Mouse (Mus musculus) CH12.LX (cell line): ENCODE results near the gene Zfp1. TPM values are rescaled to one million over a fixed set of nuclear protein-coding genes. Genes with fewer than 3 reads are reported as not detected.

Experiments used
- DNase-seq: peaks from one replicate; pipeline ENCODE4 v3.0.0-alpha.2; 2013; ENCODE audit errors: extremely low read depth
- H3K27ac ChIP-seq: 2 replicates; pipeline ENCODE4 v1.5.1; 2012; ENCODE audit warnings: low read depth, mild to moderate bottlenecking, control low read depth, moderate library complexity; ENCODE audit not compliant: insufficient read depth
- H3K27me3 ChIP-seq: replicated peaks from 2 replicates; pipeline ENCODE3; 2012; ENCODE audit warnings: inconsistent platforms
- H3K36me3 ChIP-seq, 2 experiments: replicated peaks in 1 of 2; 2 replicates each; pipeline versions ENCODE3 to v1.6.1; 2012; ENCODE audit warnings: inconsistent platforms in 1 of 2, low read length in 1 of 2, mild to moderate bottlenecking in 1 of 2, mixed read lengths in 1 of 2, moderate library complexity in 1 of 2; ENCODE audit not compliant: control insufficient read depth in 1 of 2, insufficient read depth in 1 of 2
- H3K4me1 ChIP-seq, 2 experiments: 2 replicates each; pipeline ENCODE4 v1.6.1; 2012; ENCODE audit warnings: inconsistent platforms in 1 of 2, moderate library complexity in 1 of 2; ENCODE audit not compliant: insufficient read depth in 2 of 2, control insufficient read depth in 1 of 2
- H3K4me2 ChIP-seq: 2 replicates; pipeline ENCODE4 v1.6.1; 2012; ENCODE audit warnings: low read depth, mild to moderate bottlenecking, control low read depth; ENCODE audit not compliant: poor library complexity, insufficient read depth, severe bottlenecking
- H3K4me3 ChIP-seq, 3 experiments: fragments of 150-350 bp in 1 of 3; sonication (generic) in 1 of 3; replicated peaks in 1 of 3; 2 replicates each; pipeline versions ENCODE3 to v1.5.1; 2011 to 2012; ENCODE audit warnings: low read depth in 2 of 3, low read length in 2 of 3, mild to moderate bottlenecking in 2 of 3, moderate library complexity in 2 of 3, control low read depth in 1 of 3, improper control_type of control experiment in 1 of 3, inconsistent platforms in 1 of 3, mixed read lengths in 1 of 3; ENCODE audit not compliant: poor library complexity in 1 of 3
- H3K79me2 ChIP-seq: replicated peaks from 2 replicates; pipeline ENCODE4 v1.6.1; 2012; ENCODE audit warnings: mild to moderate bottlenecking, moderate library complexity; ENCODE audit not compliant: control insufficient read depth, poor library complexity, insufficient read depth, severe bottlenecking; ENCODE audit errors: extremely low read depth
- H3K9ac ChIP-seq: 2 replicates; pipeline ENCODE4 v1.6.1; 2012; ENCODE audit warnings: low read depth, mild to moderate bottlenecking, control low read depth, moderate library complexity; ENCODE audit not compliant: insufficient read depth
- H3K9me3 ChIP-seq: replicated peaks from 2 replicates; pipeline ENCODE3; 2012; ENCODE audit warnings: low read length, inconsistent platforms, mixed read lengths
- BHLHE40 ChIP-seq: IDR thresholded peaks from 2 replicates; pipeline ENCODE4 v1.6.1; 2011; ENCODE audit warnings: mild to moderate bottlenecking, low read depth, low read length, improper control_type of control experiment
- CHD1 ChIP-seq: IDR thresholded peaks from 2 replicates; pipeline ENCODE4 v1.6.1; 2012; ENCODE audit warnings: low read depth, low read length, improper control_type of control experiment, inconsistent platforms
- CTCF ChIP-seq, 2 experiments: IDR thresholded peaks in 1 of 2; conservative IDR thresholded peaks in 1 of 2; 2 replicates each; pipeline ENCODE4 v1.5.1; 2011 to 2012; ENCODE audit warnings: low read depth in 2 of 2, low read length in 2 of 2, improper control_type of control experiment in 1 of 2, inconsistent platforms in 1 of 2, mild to moderate bottlenecking in 1 of 2, moderate library complexity in 1 of 2
- E2F4 ChIP-seq: IDR thresholded peaks from 2 replicates; pipeline ENCODE4 v1.6.1; 2011; ENCODE audit warnings: low read depth, low read length, improper control_type of control experiment; ENCODE audit not compliant: insufficient replicate concordance
- ELF1 ChIP-seq: IDR thresholded peaks from 2 replicates; pipeline ENCODE4 v1.6.1; 2014; ENCODE audit warnings: low read depth, mild to moderate bottlenecking, inconsistent platforms, low read length, improper control_type of control experiment
- IRF4 ChIP-seq: IDR thresholded peaks from 2 replicates; pipeline ENCODE4 v1.6.1; 2014; ENCODE audit warnings: low read depth, mild to moderate bottlenecking, inconsistent platforms, low read length, improper control_type of control experiment
- JUN ChIP-seq: IDR thresholded peaks from 2 replicates; pipeline ENCODE4 v1.6.1; 2011; ENCODE audit warnings: low read depth, mild to moderate bottlenecking, low read length, improper control_type of control experiment, moderate library complexity; ENCODE audit not compliant: insufficient read depth
- MAX ChIP-seq: IDR thresholded peaks from 2 replicates; pipeline ENCODE4 v1.6.1; 2011; ENCODE audit warnings: low read length, improper control_type of control experiment
- MAZ ChIP-seq: IDR thresholded peaks from 2 replicates; pipeline ENCODE4 v1.6.1; 2012; ENCODE audit warnings: low read depth, mild to moderate bottlenecking, inconsistent platforms, low read length, improper control_type of control experiment, moderate library complexity
- MEF2A ChIP-seq: IDR thresholded peaks from 2 replicates; pipeline ENCODE4 v1.6.1; 2014; ENCODE audit warnings: low read depth, mild to moderate bottlenecking, inconsistent platforms, low read length, improper control_type of control experiment, borderline replicate concordance
- MXI1 ChIP-seq: IDR thresholded peaks from 2 replicates; pipeline ENCODE4 v1.6.1; 2011; ENCODE audit warnings: mild to moderate bottlenecking, low read depth, low read length, improper control_type of control experiment
- MYC ChIP-seq: IDR thresholded peaks from 2 replicates; pipeline ENCODE4 v1.6.1; 2011; ENCODE audit warnings: low read depth, mild to moderate bottlenecking, improper control_type of control experiment, low read length
- NELFE ChIP-seq: IDR thresholded peaks from 2 replicates; pipeline ENCODE4 v1.6.1; 2011; ENCODE audit warnings: low read depth, low read length, improper control_type of control experiment
- NRF1 ChIP-seq: IDR thresholded peaks from 2 replicates; pipeline ENCODE4 v1.6.1; 2014; ENCODE audit warnings: low read depth, mild to moderate bottlenecking, inconsistent platforms, low read length, improper control_type of control experiment, moderate library complexity
- POLR2AphosphoS2 ChIP-seq: IDR thresholded peaks from 2 replicates; pipeline ENCODE4 v1.6.1; 2011; ENCODE audit warnings: low read depth, low read length, improper control_type of control experiment
- RCOR1 ChIP-seq: conservative IDR thresholded peaks from 2 replicates; pipeline ENCODE4 v1.6.1; 2012; ENCODE audit warnings: low read depth, mild to moderate bottlenecking, inconsistent platforms, low read length, improper control_type of control experiment
- SIN3A ChIP-seq: IDR thresholded peaks from 2 replicates; pipeline ENCODE4 v1.6.1; 2012; ENCODE audit warnings: low read length, improper control_type of control experiment, inconsistent platforms
- SMC3 ChIP-seq: IDR thresholded peaks from 2 replicates; pipeline ENCODE4 v1.6.1; 2011; ENCODE audit warnings: low read depth, low read length, improper control_type of control experiment
- TCF12 ChIP-seq: IDR thresholded peaks from 2 replicates; pipeline ENCODE4 v1.6.1; 2014; ENCODE audit warnings: low read depth, mild to moderate bottlenecking, inconsistent platforms, low read length, improper control_type of control experiment
- UBTF ChIP-seq: IDR thresholded peaks from 2 replicates; pipeline ENCODE4 v1.6.1; 2012; ENCODE audit warnings: low read depth, mild to moderate bottlenecking, inconsistent platforms, low read length, improper control_type of control experiment, moderate library complexity
- USF1 ChIP-seq: IDR thresholded peaks from 2 replicates; pipeline ENCODE4 v1.6.1; 2014; ENCODE audit warnings: low read depth, mild to moderate bottlenecking, inconsistent platforms, low read length, improper control_type of control experiment
- ZNF384 ChIP-seq: IDR thresholded peaks from 2 replicates; pipeline ENCODE4 v1.6.1; 2012; ENCODE audit warnings: low read depth, low read length, improper control_type of control experiment, inconsistent platforms
- dilution Hi-C: fragments of 300-500 bp; cut with MboI; formaldehyde crosslinking; loops from 2 replicates; pipeline ENCODE4 v1.14.3; 2020; ENCODE audit warnings: low sequenced_read_pairs; ENCODE audit not compliant: extremely low pct_unique_long_range_greater_than_20kb, extremely low pct_ligation_motif_present
- in situ Hi-C: fragments of 300-500 bp; cut with MboI; formaldehyde crosslinking; loops from 3 replicates; pipeline ENCODE4 v1.14.3; 2019; ENCODE audit warnings: low sequenced_read_pairs, low pct_ligation_motif_present, low pct_unique_long_range_greater_than_20kb, mixed read lengths
- polyA plus RNA-seq: library from polyadenylated mRNA; unstranded; fragments of >175 nt; gene quantifications from 2 replicates; pipeline ENCODE4 v1.2.1, GENCODE M21; 2012; ENCODE audit warnings: low read depth; ENCODE audit not compliant: insufficient read length
- total RNA-seq, 2 experiments: library from RNA; depleted of rRNA; stranded (reverse); fragments of 300-350 nt in 1 of 2; fragments of >200 nt in 1 of 2; gene quantifications; 2 replicates each; pipeline ENCODE4 v1.2.3; 2012 to 2014

Gene Zfp1
- total and polyA plus RNA-seq, 3 experiments: 9.2 to 16.7 (median 14.5) TPM

- TF ChIP-seq SIN3A (no peak), NRF1 (no peak), ZNF384 (no peak), IRF4 (no peak), UBTF (no peak), JUN (no peak), SMC3 (no peak), CHD1 (no peak), RCOR1 (no peak), E2F4 (no peak), MXI1 (no peak)
- in situ Hi-C loops (loop anchor here (10.0 kb wide), 1 partner anchor 135 kb away; no protein-coding TSS in a partner anchor), dilution Hi-C loops (no loop called here)
- H3K36me3 ChIP-seq: no peaks in the 10 kb centered on the region
- no peak overlapping the region for H3K27ac ChIP-seq
- H3K9me3 ChIP-seq: no peaks in the 10 kb centered on the region
- no peaks in the 10 kb centered on the region for H3K4me1 ChIP-seq
- no peak for DNase-seq
- peaks cover 17% of the 10 kb centered on the region for H3K27me3 ChIP-seq
- no peak overlapping the region for H3K4me3 ChIP-seq
- H3K79me2 ChIP-seq: no peaks in the 10 kb centered on the region
- no peak overlapping the region for H3K4me2 ChIP-seq
- H3K9ac ChIP-seq: no peak overlapping the region
Observed at GRCm38 (mm10) chr8:111700201-111700600, 57.0 kb downstream of the Zfp1 start.

GRCm38 (mm10) chr8:111700740-111701139, 57.5 kb downstream of the Zfp1 start:
- dilution Hi-C loops: no loop called here
- in situ Hi-C loops: loop anchor here (10.0 kb wide), 1 partner anchor 134 kb away; no protein-coding TSS in a partner anchor
- Histone ChIP-seq H3K4me3 (no peak overlapping the region), H3K79me2 (no peaks in the 10 kb centered on the region), H3K9me3 (no peaks in the 10 kb centered on the region), H3K4me1 (no peaks in the 10 kb centered on the region), H3K27me3 (peaks cover 20% of the 10 kb centered on the region), H3K4me2 (no peak overlapping the region), H3K36me3 (no peaks in the 10 kb centered on the region), H3K9ac (no peak overlapping the region)
- DNase-seq: no peak
- no peak for TF ChIP-seq USF1
- no peak for TF ChIP-seq MEF2A
- TF ChIP-seq IRF4: no peak
- no peak for TF ChIP-seq BHLHE40
- no peak for TF ChIP-seq NELFE
- no peak for TF ChIP-seq MXI1
- TF ChIP-seq POLR2AphosphoS2: no peak
- TF ChIP-seq SIN3A: no peak
- no peak for TF ChIP-seq MAZ
- TF ChIP-seq NRF1: no peak
- TF ChIP-seq TCF12: no peak
- no peak for TF ChIP-seq ELF1
- TF ChIP-seq MYC: no peak
- no peak for TF ChIP-seq SMC3
- no peak for TF ChIP-seq JUN
- TF ChIP-seq MAX: no peak
- TF ChIP-seq CTCF (conservative IDR thresholded peaks at IDR 0.05 in 1 of 2, IDR thresholded peaks at IDR 0.05 in 1 of 2; ENCODE audit: low read depth in 2 of 2, low read length in 2 of 2): no peak
- TF ChIP-seq, all 38 proteins: peak for 0
- H3K27ac ChIP-seq: no peak overlapping the region
